Mouse (Mus musculus) cerebellum, adult 2 months (tissue): ENCODE results near the gene Cyp2ab1.

Experiments used
- CTCF ChIP-seq: fragments of 200-500 bp; IDR thresholded peaks from 2 replicates; pipeline ENCODE4 v1.5.1; 2011; ENCODE audit warnings: low read depth, mild to moderate bottlenecking, control low read depth, low read length, moderate library complexity, borderline replicate concordance; ENCODE audit not compliant: insufficient read depth
- POLR2A ChIP-seq: fragments of 200-500 bp; IDR thresholded peaks from 2 replicates; pipeline ENCODE4 v1.6.1; 2011; ENCODE audit warnings: low read length, control low read depth, borderline replicate concordance; ENCODE audit not compliant: insufficient read depth

DNA sequence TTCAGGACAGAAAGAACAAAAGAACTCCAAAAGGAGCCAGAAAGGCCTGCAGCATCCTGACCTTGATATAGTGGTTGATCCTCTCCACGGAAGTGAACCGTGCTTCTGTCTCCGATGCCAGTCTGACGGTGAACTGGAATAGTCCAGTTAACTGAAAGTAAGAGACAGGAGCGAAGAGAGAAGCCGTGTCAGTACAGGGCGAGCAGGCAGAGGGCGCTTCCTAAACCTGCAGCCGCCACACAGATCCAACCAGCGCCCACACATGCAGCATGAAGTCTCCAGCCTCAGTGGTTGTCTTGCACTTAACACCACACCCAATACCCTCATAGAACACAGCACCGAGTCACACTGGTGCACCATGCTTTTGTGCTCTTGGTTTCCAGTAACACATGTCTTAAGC is 36.9 kb upstream of the Cyp2ab1 start:
- TF ChIP-seq POLR2A, result no peak
- no peak for TF ChIP-seq CTCF
